Comparison of ENCODE assay signal across 10 mouse cellular contexts in the genomic region with DNA sequence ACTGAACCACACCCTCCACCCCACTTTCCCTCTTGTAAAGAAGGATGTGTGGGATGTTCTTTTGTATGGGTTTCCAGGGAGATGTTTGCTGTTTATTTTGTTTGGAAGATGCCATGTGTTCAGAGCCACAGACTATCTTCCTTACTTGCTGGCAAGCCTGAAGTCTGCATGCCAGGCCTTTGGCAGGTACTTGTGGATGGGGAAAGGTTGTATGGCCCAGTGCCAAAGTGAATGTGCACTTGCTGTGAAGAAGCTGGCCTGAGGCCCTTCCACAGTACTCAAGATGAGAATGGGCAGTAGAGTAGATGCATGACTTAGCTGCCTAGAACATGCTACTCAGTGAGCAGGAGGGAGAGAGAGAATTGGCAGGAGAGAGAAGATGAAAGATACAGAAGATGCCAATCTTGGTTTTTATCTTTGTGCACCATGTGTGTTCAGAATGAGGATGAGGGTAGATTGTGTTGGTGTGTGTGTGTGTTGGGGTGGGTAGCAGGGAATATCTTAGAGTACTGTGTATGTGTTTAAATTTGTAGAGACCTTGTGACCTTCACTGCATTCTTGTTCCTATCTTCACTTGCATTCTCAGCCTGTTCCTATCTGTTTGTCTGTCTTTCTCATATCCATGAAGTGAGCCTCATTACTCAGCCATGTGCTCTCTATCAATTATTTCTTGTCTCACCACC. TPM values are rescaled to one million over a fixed set of nuclear protein-coding genes. Genes with fewer than 3 reads are reported as not detected.
DNase-seq lines count a peak whose midpoint lies in the region; ATAC-seq and TF ChIP-seq lines count a peak whose summit lies in the region.
"Had no signal": no experiment of that assay in that cellular context is flagged by ENCODE, and none has a peak within 500 bp of the region (broad histone marks: within the 10 kb centered on the region; RNA-seq: fewer than 3 reads in every experiment).

No protein-coding gene starts in this region.

- TF ChIP-seq POLR2A in lung, adult 2 months (IDR thresholded peaks at IDR 0.05; ENCODE audit: borderline replicate concordance, extremely low read depth, low read depth, low read length) = no peak

- no peaks in the 10 kb centered on the region for H3K27me3 ChIP-seq in hindbrain, embryonic 16.5 days (replicated peaks; ENCODE audit: control insufficient read depth, insufficient read depth, low read length)
- no peaks in the 10 kb centered on the region for H3K27me3 ChIP-seq in hindbrain, embryonic 13.5 days
- no peaks in the 10 kb centered on the region for H3K27me3 ChIP-seq in heart, embryonic 16.5 days (ENCODE audit: control insufficient read depth, insufficient read depth, low read length)
- H3K27me3 ChIP-seq: neural tube, embryonic 12.5 days had no signal

- no peaks in the 10 kb centered on the region for H3K9me3 ChIP-seq in hindbrain, embryonic 16.5 days (ENCODE audit: control insufficient read depth, low read length)
- no peaks in the 10 kb centered on the region for H3K9me3 ChIP-seq in hindbrain, embryonic 13.5 days
- H3K9me3 ChIP-seq in heart, embryonic 16.5 days (replicated peaks; ENCODE audit: control insufficient read depth, low read length) = peaks cover 4% of the 10 kb centered on the region; the same call in 1 of the 2 replicates
- H3K9me3 ChIP-seq: neural tube, embryonic 12.5 days had no signal

- TF ChIP-seq CTCF in lung, adult 2 months (IDR thresholded peaks at IDR 0.05; ENCODE audit: insufficient read depth, low read length) = no peak

- no peaks in the 10 kb centered on the region for H3K36me3 ChIP-seq in hindbrain, embryonic 16.5 days (ENCODE audit: control insufficient read depth, insufficient read depth, low read length)
- no peaks in the 10 kb centered on the region for H3K36me3 ChIP-seq in hindbrain, embryonic 13.5 days
- H3K36me3 ChIP-seq in heart, embryonic 16.5 days (ENCODE audit: control insufficient read depth, insufficient read depth) = peaks cover 2% of the 10 kb centered on the region
- H3K36me3 ChIP-seq: neural tube, embryonic 12.5 days had no signal

- no peak overlapping the region for H3K4me3 ChIP-seq in hindbrain, embryonic 16.5 days (ENCODE audit: low read length)
- no peak overlapping the region for H3K4me3 ChIP-seq in hindbrain, embryonic 13.5 days
- H3K4me3 ChIP-seq in heart, embryonic 16.5 days (ENCODE audit: low read length) = no peak overlapping the region
- H3K4me3 ChIP-seq in lung, adult 2 months (replicated peaks; ENCODE audit: extremely low read depth, low read depth, low read length) = no peak overlapping the region
- H3K4me3 ChIP-seq: neural tube, embryonic 12.5 days had no signal

- H3K4me2 ChIP-seq in hindbrain, embryonic 16.5 days (ENCODE audit: low read length) = no peak overlapping the region
- no peak overlapping the region for H3K4me2 ChIP-seq in hindbrain, embryonic 13.5 days
- no peak overlapping the region for H3K4me2 ChIP-seq in heart, embryonic 16.5 days (ENCODE audit: low read depth, low read length)
- H3K4me2 ChIP-seq: lung, embryonic 14.5 days; neural tube, embryonic 12.5 days had no signal

- H3K9ac ChIP-seq in hindbrain, embryonic 16.5 days (ENCODE audit: low read depth, low read length) = no peak overlapping the region
- H3K9ac ChIP-seq in hindbrain, embryonic 13.5 days = no peak overlapping the region
- no peak overlapping the region for H3K9ac ChIP-seq in heart, embryonic 16.5 days (ENCODE audit: low read length)
- H3K9ac ChIP-seq: lung, embryonic 14.5 days; neural tube, embryonic 12.5 days had no signal

- H3K27ac ChIP-seq in hindbrain, embryonic 16.5 days (ENCODE audit: low read depth, low read length) = no peak overlapping the region
- no peak overlapping the region for H3K27ac ChIP-seq in hindbrain, embryonic 13.5 days
- H3K27ac ChIP-seq in heart, embryonic 16.5 days (ENCODE audit: low read length) = no peak overlapping the region; the same call in 1 of the 2 replicates
- H3K27ac ChIP-seq: neural tube, embryonic 12.5 days had no signal

- DNase-seq in adrenal gland, postnatal 25 days = peak; percentile 20
- DNase-seq in lung, adult 2 months = peak; percentile 27
- no peak for DNase-seq in layer of hippocampus, adult 9-10 months (ENCODE audit: low spot score)
- no peak for DNase-seq in MN1 (ENCODE audit: low spot score)
- DNase-seq: lung, embryonic 14.5 days had no signal

- H3K4me1 ChIP-seq in hindbrain, embryonic 16.5 days (ENCODE audit: control insufficient read depth, insufficient read depth, low read depth, low read length) = 0 out of 2 replicates have a peak, but pooled peaks cover 4% of the 10 kb centered on the region
- H3K4me1 ChIP-seq in hindbrain, embryonic 13.5 days (replicated peaks) = peaks cover 8% of the 10 kb centered on the region; the same call in 1 of the 2 replicates
- peaks cover 13% of the 10 kb centered on the region for H3K4me1 ChIP-seq in heart, embryonic 16.5 days (ENCODE audit: control insufficient read depth, insufficient read depth, low read length)
- H3K4me1 ChIP-seq in lung, adult 2 months (ENCODE audit: control insufficient read depth, insufficient read depth, low read length) = no peaks in the 10 kb centered on the region; the same call in 1 of the 2 replicates
- H3K4me1 ChIP-seq: neural tube, embryonic 12.5 days had no signal

- ATAC-seq in hindbrain, embryonic 16.5 days = peak; percentile 57
- ATAC-seq in hindbrain, embryonic 13.5 days (ENCODE audit: low FRiP score) = no peak
- ATAC-seq in heart, embryonic 16.5 days (replicated peaks; ENCODE audit: extremely low read depth, insufficient read depth, low FRiP score) = peak; percentile 52
- no peak for ATAC-seq in CD4-positive, CD25-positive, alpha-beta regulatory T cell, adult 4 months

RNA-seq across cellular contexts. Expression of a gene that starts 48.5 kb away (rescaled TPM):
- polyA plus RNA-seq in hindbrain, embryonic 16.5 days (2015; fragmentation: Nextera tagmentation; extraction: Ambion mirVana) = 39.1 and 41.7 TPM in 2 replicates
- polyA plus RNA-seq in hindbrain, embryonic 13.5 days (2015; fragmentation: Nextera tagmentation; extraction: Ambion mirVana) = 44.0 and 46.0 TPM in 2 replicates
- total RNA-seq in adrenal gland, postnatal 25 days (2021) = 73.2 and 81.4 TPM in 2 replicates
- polyA plus RNA-seq in heart, embryonic 16.5 days (2015; fragmentation: Nextera tagmentation; extraction: Ambion mirVana) = 55.5 and 59.9 TPM in 2 replicates
- polyA plus RNA-seq in lung, adult 2 months (2012; rRNA removed) = 15.5 and 23.8 TPM in 2 replicates
- 10 to 100 TPM; 28.4 to 29.3 TPM for polyA plus RNA-seq in CD4-positive, CD25-positive, alpha-beta regulatory T cell, adult 4 months (2017; shearing (Covaris generic))

Comparison
In these comparisons a context has a peak if more than half of its experiments do, and no peak if none do; other contexts are left out.
1. ATAC-seq: peak in hindbrain, embryonic 16.5 days (single experiment) and heart, embryonic 16.5 days (single experiment); none in hindbrain, embryonic 13.5 days (single experiment) and CD4-positive, CD25-positive, alpha-beta regulatory T cell, adult 4 months (single experiment).
2. DNase-seq: peak in adrenal gland, postnatal 25 days (single experiment) and lung, adult 2 months (single experiment); none in layer of hippocampus, adult 9-10 months (single experiment) and MN1 (single experiment).